Mouse (Mus musculus): ENCODE data around the gene Gm12569. TPM values are rescaled to one million over a fixed set of nuclear protein-coding genes. Genes with fewer than 3 reads are reported as not detected.

The Gm12569 gene
- total RNA-seq, 1 experiment: 8.0 TPM

- peak overlapping the region; percentile 34 for H3K27ac ChIP-seq (ENCODE audit: insufficient read depth, low read depth, low read length, poor library complexity, severe bottlenecking)
- no peaks in the 10 kb centered on the region for H3K9me3 ChIP-seq (ENCODE audit: control insufficient read depth, insufficient read depth, low read depth, low read length)
- peak overlapping the region; percentile 73 to 77 for H3K4me3 ChIP-seq (ENCODE audit: insufficient read depth in 1 of 2, low read depth in 1 of 2, low read length in 2 of 2, poor library complexity in 1 of 2, severe bottlenecking in 1 of 2)
- TF ChIP-seq ZNF384 (IDR thresholded peaks at IDR 0.05; ENCODE audit: low read depth, low read length) (no peak), ZC3H11A (IDR thresholded peaks at IDR 0.05; ENCODE audit: borderline replicate concordance, low read depth, low read length) (no peak), CHD2 (IDR thresholded peaks at IDR 0.05; ENCODE audit: low read depth, low read length) (no peak), HCFC1 (IDR thresholded peaks at IDR 0.05; ENCODE audit: borderline replicate concordance, insufficient read depth, low read length) (0 out of 2 replicates have a peak, but pooled peaks have one; percentile 34), MAFK (IDR thresholded peaks at IDR 0.05; ENCODE audit: insufficient read depth, low read depth, low read length) (no peak)
- peaks cover 8% of the 10 kb centered on the region; the same call in 1 of the 2 replicates for H3K36me3 ChIP-seq (ENCODE audit: control insufficient read depth, insufficient read depth, low read length, poor library complexity, severe bottlenecking)
- peaks cover 3 to 6% of the 10 kb centered on the region in 2 experiments; a peak in 3 of 4 replicates for H3K4me1 ChIP-seq (ENCODE audit: control insufficient read depth in 2 of 2, insufficient read depth in 2 of 2, low read length in 2 of 2, poor library complexity in 1 of 2)
- in situ Hi-C loops (cut with MboI; ENCODE audit: low sequenced_read_pairs in 2 of 2, unreplicated experiment in 2 of 2): no loop called here
- H3K9ac ChIP-seq (ENCODE audit: insufficient read depth, low read depth, low read length, poor library complexity, severe bottlenecking): peak overlapping the region; percentile 85
- DNase-seq (ENCODE audit: low read depth, low spot score): peak; percentile 55
Observed at GRCm38 (mm10) chr11:51219396-51219980, 785 bp upstream of the Gm12569 start.

GRCm38 (mm10) chr11:51227104-51227503 is 6.8 kb downstream of the Gm12569 start:
- no peak for DNase-seq (ENCODE audit: low read depth, low spot score)
- H3K4me1 ChIP-seq (ENCODE audit: control insufficient read depth in 2 of 2, insufficient read depth in 2 of 2, low read length in 2 of 2, poor library complexity in 1 of 2): no peaks in the 10 kb centered on the region
- TF ChIP-seq ZNF384 (IDR thresholded peaks at IDR 0.05; ENCODE audit: low read depth, low read length): no peak
- no peak for TF ChIP-seq ZC3H11A (IDR thresholded peaks at IDR 0.05; ENCODE audit: borderline replicate concordance, low read depth, low read length)
- TF ChIP-seq HCFC1 (IDR thresholded peaks at IDR 0.05; ENCODE audit: borderline replicate concordance, insufficient read depth, low read length): no peak
- no peak for TF ChIP-seq CHD2 (IDR thresholded peaks at IDR 0.05; ENCODE audit: low read depth, low read length)
- TF ChIP-seq MAFK (IDR thresholded peaks at IDR 0.05; ENCODE audit: insufficient read depth, low read depth, low read length): no peak
- H3K9ac ChIP-seq (ENCODE audit: insufficient read depth, low read depth, low read length, poor library complexity, severe bottlenecking): no peak overlapping the region
- no peaks in the 10 kb centered on the region for H3K9me3 ChIP-seq (ENCODE audit: control insufficient read depth, insufficient read depth, low read depth, low read length)
- in situ Hi-C loops (cut with MboI; ENCODE audit: low sequenced_read_pairs in 2 of 2, unreplicated experiment in 2 of 2): no loop called here
- no peak overlapping the region for H3K27ac ChIP-seq (ENCODE audit: insufficient read depth, low read depth, low read length, poor library complexity, severe bottlenecking)
- no peak overlapping the region for H3K4me3 ChIP-seq (ENCODE audit: insufficient read depth in 1 of 2, low read depth in 1 of 2, low read length in 2 of 2, poor library complexity in 1 of 2, severe bottlenecking in 1 of 2)
- H3K36me3 ChIP-seq (ENCODE audit: control insufficient read depth, insufficient read depth, low read length, poor library complexity, severe bottlenecking): 0 out of 2 replicates have a peak, but pooled peaks cover 2% of the 10 kb centered on the region

- no peaks in the 10 kb centered on the region for H3K4me1 ChIP-seq (ENCODE audit: control insufficient read depth in 2 of 2, insufficient read depth in 2 of 2, low read length in 2 of 2, poor library complexity in 1 of 2)
- peaks cover 9% of the 10 kb centered on the region; the same call in 1 of the 2 replicates for H3K36me3 ChIP-seq (ENCODE audit: control insufficient read depth, insufficient read depth, low read length, poor library complexity, severe bottlenecking)
- no peak for DNase-seq (ENCODE audit: low read depth, low spot score)
- no peaks in the 10 kb centered on the region for H3K9me3 ChIP-seq (ENCODE audit: control insufficient read depth, insufficient read depth, low read depth, low read length)
- in situ Hi-C loops (cut with MboI; ENCODE audit: low sequenced_read_pairs in 2 of 2, unreplicated experiment in 2 of 2): no loop called here
- no peak overlapping the region for H3K27ac ChIP-seq (ENCODE audit: insufficient read depth, low read depth, low read length, poor library complexity, severe bottlenecking)
- TF ChIP-seq MAFK (IDR thresholded peaks at IDR 0.05; ENCODE audit: insufficient read depth, low read depth, low read length): no peak
- no peak for TF ChIP-seq HCFC1 (IDR thresholded peaks at IDR 0.05; ENCODE audit: borderline replicate concordance, insufficient read depth, low read length)
- no peak for TF ChIP-seq ZC3H11A (IDR thresholded peaks at IDR 0.05; ENCODE audit: borderline replicate concordance, low read depth, low read length)
- TF ChIP-seq ZNF384 (IDR thresholded peaks at IDR 0.05; ENCODE audit: low read depth, low read length): no peak
- no peak for TF ChIP-seq CHD2 (IDR thresholded peaks at IDR 0.05; ENCODE audit: low read depth, low read length)
- H3K4me3 ChIP-seq (ENCODE audit: insufficient read depth in 1 of 2, low read depth in 1 of 2, low read length in 2 of 2, poor library complexity in 1 of 2, severe bottlenecking in 1 of 2): no peak overlapping the region
- no peak overlapping the region for H3K9ac ChIP-seq (ENCODE audit: insufficient read depth, low read depth, low read length, poor library complexity, severe bottlenecking)
Observed at GRCm38 (mm10) chr11:51234626-51235025, 14.4 kb downstream of the Gm12569 start.

GRCm38 (mm10) chr11:51242897-51243296 is 22.6 kb downstream of the Gm12569 start:
- Histone ChIP-seq H3K27ac (ENCODE audit: insufficient read depth, low read depth, low read length, poor library complexity, severe bottlenecking) (no peak overlapping the region), H3K9me3 (ENCODE audit: control insufficient read depth, insufficient read depth, low read depth, low read length) (no peaks in the 10 kb centered on the region), H3K36me3 (ENCODE audit: control insufficient read depth, insufficient read depth, low read length, poor library complexity, severe bottlenecking) (no peaks in the 10 kb centered on the region), H3K4me3 (ENCODE audit: insufficient read depth in 1 of 2, low read depth in 1 of 2, low read length in 2 of 2, poor library complexity in 1 of 2, severe bottlenecking in 1 of 2) (no peak overlapping the region), H3K4me1 (ENCODE audit: control insufficient read depth in 2 of 2, insufficient read depth in 2 of 2, low read length in 2 of 2, poor library complexity in 1 of 2) (no peaks in the 10 kb centered on the region), H3K9ac (ENCODE audit: insufficient read depth, low read depth, low read length, poor library complexity, severe bottlenecking) (no peak overlapping the region)
- no peak for DNase-seq (ENCODE audit: low read depth, low spot score)
- in situ Hi-C loops (cut with MboI; ENCODE audit: low sequenced_read_pairs in 2 of 2, unreplicated experiment in 2 of 2): no loop called here
- TF ChIP-seq HCFC1 (IDR thresholded peaks at IDR 0.05; ENCODE audit: borderline replicate concordance, insufficient read depth, low read length) (no peak), ZC3H11A (IDR thresholded peaks at IDR 0.05; ENCODE audit: borderline replicate concordance, low read depth, low read length) (no peak), ZNF384 (IDR thresholded peaks at IDR 0.05; ENCODE audit: low read depth, low read length) (no peak), MAFK (IDR thresholded peaks at IDR 0.05; ENCODE audit: insufficient read depth, low read depth, low read length) (no peak), CHD2 (IDR thresholded peaks at IDR 0.05; ENCODE audit: low read depth, low read length) (no peak)
